Mouse (Mus musculus) neural tube, embryonic 14.5 days (tissue): ENCODE results near the gene Ints7. TPM values are rescaled to one million over a fixed set of nuclear protein-coding genes. Genes with fewer than 3 reads are reported as not detected.

ENCODE experiments used
- ATAC-seq: fragments of 200-750 bp; cut with Nextera tagmentation; 2 replicates; pipeline ENCODE4 v1.8.0; 2017; ENCODE audit warnings: low read depth, mild to moderate bottlenecking, moderate TSS enrichment, moderate library complexity
- H3K27ac ChIP-seq: fragments of 300-500 bp; sonication (generic); 2 replicates; pipeline ENCODE4 v1.5.1; 2014; ENCODE audit warnings: low read depth, mild to moderate bottlenecking, control low read depth, low read length, moderate library complexity, mixed read lengths
- H3K27me3 ChIP-seq: fragments of 300-500 bp; sonication (generic); 2 replicates; pipeline ENCODE4 v1.6.1; 2014; ENCODE audit warnings: low read length; ENCODE audit not compliant: control insufficient read depth, insufficient read depth
- H3K36me3 ChIP-seq: fragments of 300-500 bp; sonication (generic); 2 replicates; pipeline ENCODE4 v1.6.1; 2014; ENCODE audit warnings: low read length, mixed read lengths; ENCODE audit not compliant: control insufficient read depth, insufficient read depth
- H3K4me1 ChIP-seq: fragments of 300-500 bp; sonication (generic); 2 replicates; pipeline ENCODE4 v1.6.1; 2014; ENCODE audit warnings: low read length; ENCODE audit not compliant: control insufficient read depth, insufficient read depth
- H3K4me2 ChIP-seq: fragments of 300-500 bp; sonication (generic); 2 replicates; pipeline ENCODE4 v1.6.1; 2014; ENCODE audit warnings: mild to moderate bottlenecking, low read depth, low read length, control low read depth
- H3K4me3 ChIP-seq: fragments of 300-500 bp; sonication (generic); 2 replicates; pipeline ENCODE4 v1.5.1; 2014; ENCODE audit warnings: low read depth, low read length, control low read depth, mixed read lengths
- H3K9ac ChIP-seq: fragments of 300-500 bp; sonication (generic); replicated peaks from 2 replicates; pipeline ENCODE4 v1.6.1; 2014; ENCODE audit warnings: low read depth, mild to moderate bottlenecking, control low read depth, low read length, mixed read lengths
- H3K9me3 ChIP-seq: fragments of 300-500 bp; sonication (generic); 2 replicates; pipeline ENCODE4 v1.6.1; 2016; ENCODE audit warnings: low read length; ENCODE audit not compliant: control insufficient read depth
- WGBS: fragments of 180-500 bp; shearing (Covaris S2); extraction: QIAGEN DNeasy Blood & Tissue Kit; methylation state at CpG from one replicate; pipeline ENCODE4 v1.1.7; 2014; 5-methylcytosine and 5-hydroxymethylcytosine counted together
- polyA plus RNA-seq: library from polyadenylated mRNA; unstranded; fragments of >200 nt; fragmentation: Nextera tagmentation; extraction: Ambion mirVana; gene quantifications from 2 replicates; pipeline ENCODE4 v1.2.1, GENCODE M21; 2014

Ints7 gene
- polyA plus RNA-seq, 1 experiment from 2014 or later = 37.6 TPM

- H3K9ac ChIP-seq = no peak overlapping the region
- 89% methylated on average over 3 of the region's 3 CpGs for WGBS
- no peaks in the 10 kb centered on the region for H3K4me1 ChIP-seq
- H3K27me3 ChIP-seq = no peaks in the 10 kb centered on the region
- H3K9me3 ChIP-seq = no peaks in the 10 kb centered on the region
- no peak overlapping the region for H3K27ac ChIP-seq
- no peak for ATAC-seq
- H3K4me2 ChIP-seq = no peak overlapping the region
- peaks cover 64% of the 10 kb centered on the region for H3K36me3 ChIP-seq
- no peak overlapping the region for H3K4me3 ChIP-seq
Measured at GRCm38 (mm10) chr1:191617589-191617988, 42.2 kb downstream of the Ints7 start.

GRCm38 (mm10) chr1:191618067-191618766 is 42.8 kb downstream of the Ints7 start:
- WGBS = 92% methylated on average over 12 of the region's 12 CpGs
- no peak overlapping the region for H3K4me2 ChIP-seq
- ATAC-seq = no peak
- H3K4me1 ChIP-seq = no peaks in the 10 kb centered on the region
- no peak overlapping the region for H3K4me3 ChIP-seq
- H3K27ac ChIP-seq = no peak overlapping the region
- no peaks in the 10 kb centered on the region for H3K9me3 ChIP-seq
- H3K27me3 ChIP-seq = no peaks in the 10 kb centered on the region
- H3K9ac ChIP-seq = no peak overlapping the region
- peaks cover 58% of the 10 kb centered on the region for H3K36me3 ChIP-seq

GRCm38 (mm10) chr1:191621096-191621495 is 45.7 kb downstream of the Ints7 start:
- 97% methylated on average over 8 of the region's 8 CpGs for WGBS
- H3K36me3 ChIP-seq = peaks cover 45% of the 10 kb centered on the region
- H3K9ac ChIP-seq = no peak overlapping the region

GRCm38 (mm10) chr1:191622801-191623200 is 47.4 kb downstream of the Ints7 start:
- peaks cover 32% of the 10 kb centered on the region for H3K36me3 ChIP-seq
- no peaks in the 10 kb centered on the region for H3K4me1 ChIP-seq
- H3K9ac ChIP-seq = no peak overlapping the region
- no peaks in the 10 kb centered on the region for H3K27me3 ChIP-seq
- no peak overlapping the region for H3K4me2 ChIP-seq
- H3K27ac ChIP-seq = no peak overlapping the region
- no peaks in the 10 kb centered on the region for H3K9me3 ChIP-seq
- no peak for ATAC-seq
- WGBS = 93% methylated on average over 8 of the region's 8 CpGs
- H3K4me3 ChIP-seq = no peak overlapping the region

More at GRCm38 (mm10) chr1:191621096-191621495, 45.7 kb downstream of the Ints7 start:
- no peak for ATAC-seq
- H3K4me2 ChIP-seq = no peak overlapping the region
- no peaks in the 10 kb centered on the region for H3K27me3 ChIP-seq
- H3K4me1 ChIP-seq = no peaks in the 10 kb centered on the region
- no peak overlapping the region for H3K27ac ChIP-seq
- H3K9me3 ChIP-seq = no peaks in the 10 kb centered on the region
- H3K4me3 ChIP-seq = no peak overlapping the region

GRCm38 (mm10) chr1:191624492-191624891 is 49.1 kb downstream of the Ints7 start:
- no peak overlapping the region for H3K27ac ChIP-seq
- H3K9me3 ChIP-seq = no peaks in the 10 kb centered on the region
- H3K36me3 ChIP-seq = peaks cover 19% of the 10 kb centered on the region
- no peaks in the 10 kb centered on the region for H3K27me3 ChIP-seq
- H3K4me2 ChIP-seq = no peak overlapping the region
- H3K4me1 ChIP-seq = no peaks in the 10 kb centered on the region
- 74% methylated on average over 6 of the region's 6 CpGs for WGBS
- H3K9ac ChIP-seq = no peak overlapping the region
- ATAC-seq = no peak
- no peak overlapping the region for H3K4me3 ChIP-seq

GRCm38 (mm10) chr1:191625026-191625425 is 49.6 kb downstream of the Ints7 start:
- H3K27ac ChIP-seq = no peak overlapping the region
- no peak for ATAC-seq
- H3K27me3 ChIP-seq = no peaks in the 10 kb centered on the region
- H3K4me3 ChIP-seq = no peak overlapping the region
- H3K4me1 ChIP-seq = no peaks in the 10 kb centered on the region
- no peak overlapping the region for H3K9ac ChIP-seq
- WGBS = 70% methylated on average over 6 of the region's 6 CpGs
- H3K9me3 ChIP-seq = no peaks in the 10 kb centered on the region
- H3K36me3 ChIP-seq = peaks cover 14% of the 10 kb centered on the region
- no peak overlapping the region for H3K4me2 ChIP-seq

- Histone ChIP-seq H3K9me3 (no peaks in the 10 kb centered on the region), H3K36me3 (peaks cover 8% of the 10 kb centered on the region), H3K9ac (no peak overlapping the region), H3K27ac (no peak overlapping the region), H3K4me2 (no peak overlapping the region), H3K4me3 (no peak overlapping the region), H3K27me3 (no peaks in the 10 kb centered on the region), H3K4me1 (no peaks in the 10 kb centered on the region)
- 45% methylated on average over 4 of the region's 4 CpGs for WGBS
- no peak for ATAC-seq
Measured at GRCm38 (mm10) chr1:191625620-191626019, 50.2 kb downstream of the Ints7 start.

- no peaks in the 10 kb centered on the region for H3K36me3 ChIP-seq
- no peak overlapping the region for H3K9ac ChIP-seq
- H3K4me1 ChIP-seq = no peaks in the 10 kb centered on the region
- no peaks in the 10 kb centered on the region for H3K27me3 ChIP-seq
- no peaks in the 10 kb centered on the region for H3K9me3 ChIP-seq
- WGBS = 45% methylated on average over 11 of the region's 11 CpGs
- no peak overlapping the region for H3K4me2 ChIP-seq
- no peak overlapping the region for H3K27ac ChIP-seq
- H3K4me3 ChIP-seq = no peak overlapping the region
- no peak for ATAC-seq
Measured at GRCm38 (mm10) chr1:191628457-191629169, 53.2 kb downstream of the Ints7 start.

GRCm38 (mm10) chr1:191629170-191629636 is 53.8 kb downstream of the Ints7 start:
- ATAC-seq = no peak
- Histone ChIP-seq H3K4me3 (no peak overlapping the region), H3K4me1 (no peaks in the 10 kb centered on the region), H3K9ac (no peak overlapping the region), H3K27ac (no peak overlapping the region), H3K9me3 (no peaks in the 10 kb centered on the region), H3K36me3 (no peaks in the 10 kb centered on the region), H3K27me3 (no peaks in the 10 kb centered on the region), H3K4me2 (no peak overlapping the region)
- WGBS = 10% methylated on average over 3 of the region's 3 CpGs
